Mouse (Mus musculus) stomach, embryonic 16.5 days (tissue): ENCODE measurements around the gene Ift27. TPM values are rescaled to one million over a fixed set of nuclear protein-coding genes. Genes with fewer than 3 reads are reported as not detected.

Source experiments
- ATAC-seq: fragments of 200-750 bp; cut with Nextera tagmentation; 2 replicates; pipeline ENCODE4 v1.8.0; 2017; ENCODE audit warnings: moderate number of reproducible peaks, moderate TSS enrichment; ENCODE audit not compliant: insufficient read depth, low FRiP score
- H3K27ac ChIP-seq: fragments of 300-500 bp; sonication (generic); 2 replicates; pipeline ENCODE4 v1.5.1; 2014; ENCODE audit warnings: low read length
- H3K27me3 ChIP-seq: fragments of 300-500 bp; sonication (generic); 2 replicates; pipeline ENCODE4 v1.6.1; 2014; ENCODE audit warnings: low read length, control low read depth, mixed read lengths; ENCODE audit not compliant: control insufficient read depth, insufficient read depth
- H3K36me3 ChIP-seq: fragments of 300-500 bp; sonication (generic); 2 replicates; pipeline ENCODE4 v1.6.1; 2014; ENCODE audit warnings: low read length; ENCODE audit not compliant: control insufficient read depth, insufficient read depth
- H3K4me1 ChIP-seq: fragments of 300-500 bp; sonication (generic); 2 replicates; pipeline ENCODE4 v1.6.1; 2014; ENCODE audit warnings: low read length, control low read depth, mixed read lengths; ENCODE audit not compliant: control insufficient read depth, insufficient read depth
- H3K4me2 ChIP-seq: fragments of 300-500 bp; sonication (generic); 2 replicates; pipeline ENCODE4 v1.6.1; 2014; ENCODE audit warnings: low read depth, low read length, mixed read lengths
- H3K4me3 ChIP-seq: fragments of 300-500 bp; sonication (generic); replicated peaks from 2 replicates; pipeline ENCODE4 v1.5.1; 2014; ENCODE audit warnings: mild to moderate bottlenecking, low read length
- H3K9ac ChIP-seq: fragments of 300-500 bp; sonication (generic); 2 replicates; pipeline ENCODE4 v1.6.1; 2014; ENCODE audit warnings: low read length
- H3K9me3 ChIP-seq: fragments of 300-500 bp; sonication (generic); replicated peaks from 2 replicates; pipeline ENCODE4 v1.6.1; 2016; ENCODE audit warnings: low read length, control low read depth; ENCODE audit not compliant: control insufficient read depth
- WGBS: fragments of 180-500 bp; shearing (Covaris S2); extraction: QIAGEN DNeasy Blood & Tissue Kit; methylation state at CpG from one replicate; pipeline ENCODE4 v1.1.7; 2014; 5-methylcytosine and 5-hydroxymethylcytosine counted together
- polyA plus RNA-seq: library from polyadenylated mRNA; unstranded; fragments of >200 nt; fragmentation: Nextera tagmentation; extraction: Ambion mirVana; gene quantifications from 2 replicates; pipeline ENCODE4 v1.2.1, GENCODE M21; 2015

The Ift27 gene
- polyA plus RNA-seq, 1 experiment from 2014 or later: 57.7 TPM

- Histone ChIP-seq H3K27ac (no peak overlapping the region), H3K36me3 (no peaks in the 10 kb centered on the region), H3K4me1 (peaks cover 14% of the 10 kb centered on the region), H3K4me3 (no peak overlapping the region), H3K27me3 (no peaks in the 10 kb centered on the region), H3K9me3 (no peaks in the 10 kb centered on the region), H3K4me2 (no peak overlapping the region), H3K9ac (no peak overlapping the region)
- WGBS: 56% methylated on average over 10 of the region's 10 CpGs
- no peak for ATAC-seq
Measured at GRCm38 (mm10) chr15:78177257-78177656, 3.4 kb upstream of the Ift27 start.

GRCm38 (mm10) chr15:78174887-78175245 is 959 bp upstream of the Ift27 start:
- H3K27ac ChIP-seq: no peak overlapping the region
- H3K4me2 ChIP-seq: peak overlapping the region; percentile 61
- H3K27me3 ChIP-seq: no peaks in the 10 kb centered on the region
- peak overlapping the region; percentile 74 for H3K9ac ChIP-seq
- peaks cover 14% of the 10 kb centered on the region for H3K4me1 ChIP-seq
- no peaks in the 10 kb centered on the region for H3K36me3 ChIP-seq
- no peak for ATAC-seq
- 80% methylated on average over 6 of the region's 6 CpGs for WGBS
- H3K4me3 ChIP-seq: peak overlapping the region; percentile 51
- no peaks in the 10 kb centered on the region for H3K9me3 ChIP-seq

DNA sequence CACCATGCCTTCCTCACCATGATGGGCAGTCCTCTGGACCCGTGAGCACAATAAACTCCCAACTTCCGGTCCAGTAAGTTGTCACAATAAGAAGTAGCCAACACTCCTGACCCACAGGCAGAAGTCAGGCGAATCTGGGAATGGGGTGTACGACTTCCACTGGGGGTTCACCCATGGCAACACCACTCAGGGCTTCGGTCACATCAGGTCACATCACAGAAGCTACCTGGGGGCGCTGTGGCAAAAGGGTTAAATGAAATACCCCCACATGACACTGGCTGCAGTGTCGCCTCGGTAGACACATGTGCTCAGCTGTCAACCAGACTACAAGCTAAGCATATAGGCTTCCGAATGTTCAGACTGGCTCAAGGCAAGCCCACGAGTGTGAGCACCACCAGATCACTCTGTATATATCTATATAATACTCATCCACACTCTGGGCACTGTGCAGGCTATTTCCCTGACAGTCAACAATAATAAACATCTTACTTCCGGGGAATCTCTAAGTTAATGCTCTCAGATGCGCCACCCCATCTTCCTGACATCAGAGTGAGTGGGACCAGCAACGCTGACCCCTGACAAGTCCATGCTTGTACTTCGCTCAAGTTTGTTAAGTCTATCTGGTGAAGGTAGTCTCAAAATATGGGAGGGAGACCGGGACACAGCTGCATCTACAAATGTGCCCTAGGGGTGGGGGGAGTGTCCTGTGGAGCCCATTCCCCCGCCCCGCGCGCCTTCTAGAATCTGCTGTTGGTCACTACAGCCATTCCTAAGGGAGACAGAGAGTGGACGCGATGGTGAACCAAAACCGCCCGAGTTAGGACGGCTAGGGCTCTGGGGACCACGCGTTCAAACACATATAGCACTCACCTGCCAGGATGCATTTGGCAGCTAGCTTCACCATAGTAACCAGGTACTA is 749 bp downstream of the Ift27 start:
- peak overlapping the region; percentile 91 for H3K4me2 ChIP-seq
- ATAC-seq: no peak
- H3K9me3 ChIP-seq: no peaks in the 10 kb centered on the region
- H3K36me3 ChIP-seq: no peaks in the 10 kb centered on the region
- H3K27me3 ChIP-seq: no peaks in the 10 kb centered on the region
- H3K9ac ChIP-seq: peak overlapping the region; percentile 77
- peak overlapping the region; percentile 83 for H3K4me3 ChIP-seq
- 22% methylated on average over 26 of the region's 26 CpGs for WGBS
- peaks cover 14% of the 10 kb centered on the region for H3K4me1 ChIP-seq
- H3K27ac ChIP-seq: peak overlapping the region; percentile 33; the same call in 1 of the 2 replicates

DNA sequence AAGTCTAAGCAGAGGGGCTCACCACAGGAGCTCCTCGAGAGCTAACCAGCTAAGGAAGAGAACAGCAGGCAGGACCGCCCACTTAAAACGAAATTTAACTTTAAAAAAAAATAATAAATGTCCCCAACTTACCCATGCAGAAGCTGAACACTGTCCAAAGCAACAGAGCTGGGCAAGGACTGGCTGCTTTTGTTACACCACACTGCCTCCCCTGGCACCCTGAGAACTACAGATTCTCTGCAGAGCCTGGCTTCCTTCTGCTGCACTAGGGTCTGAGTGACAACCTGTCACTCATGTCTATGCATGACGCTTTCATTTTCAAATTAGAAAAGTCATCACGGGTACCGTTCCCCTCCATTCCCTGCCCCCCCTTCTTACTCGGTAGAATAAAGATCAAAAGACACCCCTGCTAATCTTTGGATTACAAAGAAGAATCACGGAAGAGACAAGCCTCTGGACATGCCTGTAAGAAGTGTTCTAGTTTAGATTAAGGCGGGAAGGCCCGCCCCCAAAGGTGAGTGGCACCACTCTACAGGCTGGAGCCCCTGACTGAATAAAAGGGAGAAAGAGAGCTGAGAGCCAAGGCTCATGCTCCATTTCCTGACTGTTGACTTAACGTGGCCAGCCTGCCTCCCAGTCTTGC is 1.5 kb downstream of the Ift27 start:
- Histone ChIP-seq H3K27ac (no peak overlapping the region), H3K4me3 (no peak overlapping the region), H3K9ac (no peak overlapping the region; the same call in 1 of the 2 replicates), H3K27me3 (no peaks in the 10 kb centered on the region), H3K9me3 (no peaks in the 10 kb centered on the region), H3K4me2 (no peak overlapping the region), H3K36me3 (no peaks in the 10 kb centered on the region), H3K4me1 (peaks cover 14% of the 10 kb centered on the region)
- 73% methylated on average over 11 of the region's 11 CpGs for WGBS
- ATAC-seq: no peak

DNA sequence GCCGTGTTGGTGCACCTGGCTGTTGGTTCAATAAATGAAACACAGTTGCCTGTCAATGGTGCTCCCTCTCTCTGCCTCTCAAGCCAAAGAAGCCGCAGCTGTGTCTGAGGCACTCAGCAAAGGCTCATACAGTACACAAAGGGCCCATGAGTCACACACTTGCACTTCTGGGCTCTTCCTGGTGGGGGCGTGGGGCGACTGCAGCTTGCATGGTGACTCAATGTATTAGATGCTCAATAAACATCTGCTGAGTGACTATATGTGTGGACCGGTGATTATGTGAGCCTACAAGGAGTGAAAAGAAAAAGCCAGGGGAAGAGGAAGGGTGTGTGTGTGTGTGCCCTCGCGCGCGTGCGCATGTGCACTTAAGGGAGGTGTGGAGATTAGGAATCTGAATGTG is 2.3 kb downstream of the Ift27 start:
- 89% methylated on average over 10 of the region's 10 CpGs for WGBS
- no peaks in the 10 kb centered on the region for H3K9me3 ChIP-seq
- H3K27ac ChIP-seq: no peak overlapping the region
- H3K4me1 ChIP-seq: peaks cover 14% of the 10 kb centered on the region
- no peak overlapping the region for H3K4me3 ChIP-seq
- H3K4me2 ChIP-seq: no peak overlapping the region
- no peak for ATAC-seq
- no peaks in the 10 kb centered on the region for H3K36me3 ChIP-seq
- H3K9ac ChIP-seq: no peak overlapping the region
- no peaks in the 10 kb centered on the region for H3K27me3 ChIP-seq

GRCm38 (mm10) chr15:78170708-78171107 is 3.2 kb downstream of the Ift27 start:
- Histone ChIP-seq H3K4me2 (no peak overlapping the region), H3K27ac (no peak overlapping the region), H3K4me1 (peaks cover 14% of the 10 kb centered on the region), H3K4me3 (no peak overlapping the region), H3K9ac (no peak overlapping the region), H3K9me3 (no peaks in the 10 kb centered on the region), H3K36me3 (no peaks in the 10 kb centered on the region), H3K27me3 (no peaks in the 10 kb centered on the region)
- ATAC-seq: no peak
- WGBS: 91% methylated on average over 15 of the region's 15 CpGs

- Histone ChIP-seq H3K9ac (no peak overlapping the region), H3K27ac (no peak overlapping the region), H3K4me3 (no peak overlapping the region), H3K4me2 (no peak overlapping the region), H3K27me3 (no peaks in the 10 kb centered on the region), H3K36me3 (no peaks in the 10 kb centered on the region), H3K4me1 (peaks cover 10% of the 10 kb centered on the region), H3K9me3 (no peaks in the 10 kb centered on the region)
- 73% methylated on average over 11 of the region's 11 CpGs for WGBS
- no peak for ATAC-seq
Measured at GRCm38 (mm10) chr15:78169566-78169965, 4.3 kb downstream of the Ift27 start.

- no peak for ATAC-seq
- WGBS: 86% methylated on average over 4 of the region's 4 CpGs
- H3K36me3 ChIP-seq: no peaks in the 10 kb centered on the region
Measured at GRCm38 (mm10) chr15:78165292-78165691, 8.6 kb downstream of the Ift27 start.

DNA sequence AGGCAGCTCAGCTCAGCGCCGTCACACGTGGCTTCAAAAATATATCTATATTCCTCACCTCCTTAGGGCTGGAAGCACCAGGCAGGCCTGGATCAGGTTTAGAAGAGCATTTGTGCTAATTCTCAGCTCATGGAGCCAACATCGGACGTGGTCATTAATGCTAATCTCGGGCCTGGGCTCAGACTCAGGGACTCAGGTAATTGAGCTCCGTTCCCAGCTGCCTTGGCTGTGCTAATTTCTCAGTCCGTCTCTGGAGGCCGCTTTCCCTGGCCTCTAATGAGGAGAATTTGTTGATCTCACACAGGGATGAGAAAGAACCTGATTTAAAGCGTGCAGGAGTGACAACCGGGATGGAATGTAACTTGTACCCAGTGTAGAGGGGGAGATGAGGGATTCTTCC is 9.4 kb downstream of the Ift27 start:
- Histone ChIP-seq H3K4me1 (no peaks in the 10 kb centered on the region), H3K27ac (no peak overlapping the region), H3K9me3 (no peaks in the 10 kb centered on the region), H3K36me3 (no peaks in the 10 kb centered on the region), H3K27me3 (no peaks in the 10 kb centered on the region), H3K9ac (no peak overlapping the region), H3K4me2 (no peak overlapping the region), H3K4me3 (no peak overlapping the region)
- no peak for ATAC-seq
- 88% methylated on average over 11 of the region's 11 CpGs for WGBS

More at GRCm38 (mm10) chr15:78165292-78165691, 8.6 kb downstream of the Ift27 start:
- no peak overlapping the region for H3K9ac ChIP-seq
- no peaks in the 10 kb centered on the region for H3K27me3 ChIP-seq
- no peaks in the 10 kb centered on the region for H3K4me1 ChIP-seq
- no peak overlapping the region for H3K4me2 ChIP-seq
- H3K9me3 ChIP-seq: no peaks in the 10 kb centered on the region
- H3K27ac ChIP-seq: no peak overlapping the region
- H3K4me3 ChIP-seq: no peak overlapping the region
